Mouse (Mus musculus): ENCODE data around the gene Adal. TPM values are rescaled to one million over a fixed set of nuclear protein-coding genes. Genes with fewer than 3 reads are reported as not detected.

Gene Adal
- polyA plus RNA-seq (2012; rRNA removed): 1.00 and 1.4 TPM in 2 replicates

DNA sequence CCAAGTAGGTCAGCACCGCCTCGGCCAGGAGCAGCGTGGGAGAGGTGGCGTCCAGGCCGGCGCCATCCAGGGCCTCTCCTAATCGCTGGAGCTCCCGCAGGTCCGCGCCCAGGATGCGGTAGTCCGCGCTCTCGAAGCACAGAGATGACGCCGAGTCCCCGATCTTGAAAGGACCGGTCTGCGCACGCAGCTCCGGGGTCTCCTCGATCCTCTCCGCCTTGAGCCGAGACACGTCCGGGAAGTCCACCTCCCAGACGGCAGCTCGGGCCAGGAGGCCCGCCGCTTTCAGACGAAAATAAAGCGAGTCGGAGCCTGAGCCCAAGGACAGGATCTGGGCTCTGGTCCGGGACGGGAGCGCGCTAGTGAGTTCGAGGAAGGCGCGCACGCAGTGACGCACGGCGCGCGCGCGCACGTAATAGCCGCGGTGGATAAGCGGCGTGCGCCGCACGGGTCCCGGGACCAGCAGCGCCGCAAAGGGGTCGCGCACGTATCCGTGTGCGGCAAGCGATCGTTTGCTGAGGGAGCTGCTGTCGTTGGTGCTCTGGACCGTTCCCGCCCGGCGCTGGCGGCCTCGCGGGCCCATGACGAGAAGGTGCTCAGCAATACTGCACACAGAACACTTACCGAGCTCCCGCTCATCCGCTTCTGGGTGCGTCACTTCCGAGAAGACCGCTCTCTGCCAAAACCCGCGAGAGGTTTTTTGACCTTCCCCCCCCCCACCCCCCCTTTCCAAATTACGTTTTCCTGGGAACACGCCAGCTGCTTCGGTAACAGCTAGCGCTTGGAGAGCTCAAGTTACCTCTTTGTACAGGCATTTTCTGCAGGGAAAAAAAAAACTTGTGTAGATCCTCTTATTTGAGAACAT lies at the start of gene Adal, which contains the start of gene Lcmt2:
Gene Adal, plus strand, starts transcription at position 411 of the 865 bp plus-strand sequence.
Gene Lcmt2, minus strand, starts transcription at position 636 of the 865 bp plus-strand sequence.

DNA sequence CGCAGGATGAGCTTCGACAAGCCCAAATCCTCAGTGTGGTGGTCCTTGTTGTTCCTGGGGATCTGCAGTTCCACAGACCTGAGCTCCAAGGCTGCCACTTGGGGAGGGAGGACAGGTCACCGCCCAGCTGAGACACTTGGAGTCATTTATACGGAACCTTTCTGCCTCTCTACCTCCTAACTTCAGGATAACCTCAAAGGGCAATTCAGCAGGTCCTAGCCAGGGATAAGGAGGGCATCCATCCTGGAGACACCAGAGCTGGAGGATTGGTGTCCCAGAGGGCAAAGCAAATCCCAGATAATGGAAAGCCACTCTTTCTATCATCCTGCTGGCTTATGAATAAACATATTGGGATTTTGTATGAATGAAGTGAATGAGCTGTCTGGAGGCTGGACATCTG lies 30.5 kb upstream of the Adal start, which contains the start of gene Tgm7:
Gene Tgm7, minus strand, starts transcription at position 101 of the 400 bp plus-strand sequence.

DNA sequence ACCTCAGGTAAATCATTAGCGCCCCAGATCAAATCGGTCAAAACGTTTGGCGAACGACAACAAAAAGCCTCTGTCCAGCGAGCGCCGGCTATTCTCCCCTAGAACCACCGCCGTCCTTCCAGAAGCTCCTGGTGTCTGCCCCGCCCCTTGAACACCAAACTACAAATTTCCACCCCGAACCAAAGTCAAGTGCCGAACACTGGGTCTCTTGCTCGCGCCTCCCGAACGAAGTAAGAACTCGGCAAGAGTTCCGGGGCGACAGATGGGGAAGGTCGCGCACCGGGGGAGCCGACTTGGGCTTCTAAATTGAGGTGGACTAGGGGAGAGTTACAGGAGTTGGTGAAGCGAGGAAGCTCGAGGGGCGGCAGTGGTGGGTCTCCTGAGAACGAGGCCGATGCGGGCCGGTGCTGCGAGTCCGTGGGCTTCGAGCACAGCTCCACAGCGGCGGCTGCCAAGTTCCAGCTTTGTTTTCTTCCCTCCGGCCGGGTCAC lies 30.3 kb downstream of the Adal start, which contains the start of gene Tubgcp4:
Gene Tubgcp4, plus strand, starts transcription at position 174 of the 491 bp plus-strand sequence.

DNA sequence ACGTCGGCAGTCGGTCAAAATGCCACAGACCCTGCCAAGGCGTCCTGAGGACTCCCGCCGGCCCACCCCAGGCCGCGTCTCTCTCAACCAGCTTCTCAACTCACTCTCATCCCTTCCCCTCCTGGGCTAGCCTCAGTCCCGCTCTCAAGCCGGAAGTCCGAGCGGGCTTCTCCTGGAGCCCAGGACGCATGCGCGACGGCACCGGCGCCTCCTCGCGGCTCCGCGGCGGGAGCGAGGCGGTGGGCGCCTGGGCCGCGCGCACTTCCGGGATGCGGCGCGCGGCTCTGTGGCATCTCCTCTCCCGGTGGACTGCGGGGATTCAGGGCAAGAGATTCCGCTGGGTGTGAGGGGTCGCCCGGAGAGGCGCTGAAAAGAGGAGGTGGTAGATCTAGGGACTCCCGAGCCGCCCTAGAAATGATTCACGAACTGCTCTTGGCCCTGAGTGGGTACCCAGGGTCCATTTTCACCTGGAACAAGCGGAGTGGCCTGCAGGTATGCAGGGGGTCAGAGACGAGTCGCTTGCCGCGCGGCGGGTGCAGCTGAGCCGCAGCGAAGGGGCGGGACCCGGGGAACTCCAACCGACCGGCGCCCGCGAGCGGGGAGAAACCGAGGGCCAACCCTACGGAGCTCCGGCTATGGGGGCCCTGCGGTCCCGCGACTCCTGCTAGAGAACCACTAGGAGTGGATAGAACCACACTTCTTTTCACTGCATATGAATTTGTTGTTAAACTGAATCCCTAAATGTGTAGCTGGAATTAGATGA lies 30.9 kb downstream of the Adal start, which contains the start of gene Zscan29:
Gene Zscan29, minus strand, starts transcription at position 146 of the 763 bp plus-strand sequence.

Other genes with a start within 250 kb of the Adal start
- 6.2 and 10.6 TPM in 2 replicates for gene Ubr1, start 169.7 kb upstream of the Adal start, polyA plus RNA-seq (2012; rRNA removed)
- 4.8 and 5.8 TPM in 2 replicates for gene Tmem62, start 163.4 kb upstream of the Adal start, polyA plus RNA-seq (2012; rRNA removed)
- 3.7 and 4.2 TPM in 2 replicates for gene Ccndbp1, start 132.0 kb upstream of the Adal start, polyA plus RNA-seq (2012; rRNA removed)
- gene Epb42, start 103.4 kb upstream of the Adal start, polyA plus RNA-seq (2012; rRNA removed): 0.08 TPM in 1 of 2 replicates, not detected in the other
- gene Tgm5, start 54.6 kb upstream of the Adal start, polyA plus RNA-seq (2012; rRNA removed): 0.43 and 0.76 TPM in 2 replicates
- gene Tgm7, start 30.6 kb upstream of the Adal start, polyA plus RNA-seq (2012; rRNA removed): 0.03 TPM in 1 of 2 replicates, not detected in the other
- 6.1 and 8.3 TPM in 2 replicates for gene Lcmt2, start 225 bp downstream of the Adal start, polyA plus RNA-seq (2012; rRNA removed)
- 8.8 and 11.5 TPM in 2 replicates for gene Tubgcp4, start 30.2 kb downstream of the Adal start, polyA plus RNA-seq (2012; rRNA removed)
- gene Zscan29, start 30.7 kb downstream of the Adal start, polyA plus RNA-seq (2012; rRNA removed): 0.63 and 0.77 TPM in 2 replicates
- gene Trp53bp1, start 131.0 kb downstream of the Adal start, polyA plus RNA-seq (2012; rRNA removed): 4.7 and 8.6 TPM in 2 replicates
- gene Map1a, start 149.2 kb downstream of the Adal start, polyA plus RNA-seq (2012; rRNA removed): 3.0 and 3.6 TPM in 2 replicates
- gene Ppip5k1, start 215.0 kb downstream of the Adal start, polyA plus RNA-seq (2012; rRNA removed): 12.6 and 17.1 TPM in 2 replicates
- 582 and 597 TPM in 2 replicates for gene Ckmt1, start 217.3 kb downstream of the Adal start, polyA plus RNA-seq (2012; rRNA removed)
- 0.05 and 0.15 TPM in 2 replicates for gene Strc, start 246.7 kb downstream of the Adal start, polyA plus RNA-seq (2012; rRNA removed)

Data from stomach, adult 2 months (tissue).